Mouse (Mus musculus): ENCODE data around the gene Aes.
A peak's percentile ranks its signal among the peaks of the same experiment; 100 is the strongest.

Aes gene

GRCm38 (mm10) chr10:81559163-81559626 is at the start of gene Aes:
Gene Aes (plus strand): TSS chr10:81559488.
- peak; percentile 84 to 89 for DNase-seq

- DNase-seq: peak; percentile 38 to 60
Observed at GRCm38 (mm10) chr10:81510246-81510810, 49.0 kb upstream of the Aes start.

GRCm38 (mm10) chr10:81513798-81514197 is 45.5 kb upstream of the Aes start:
- DNase-seq: no peak

GRCm38 (mm10) chr10:81517227-81517626 is 42.1 kb upstream of the Aes start:
- peak in 1 of 2 experiments; percentile 34 for DNase-seq

GRCm38 (mm10) chr10:81518546-81518945 is 40.7 kb upstream of the Aes start:
- DNase-seq: peak; percentile 61 to 74

GRCm38 (mm10) chr10:81519227-81519977 is 39.9 kb upstream of the Aes start:
- peak in 1 of 2 experiments; percentile 55 for DNase-seq

- no peak for DNase-seq
Observed at GRCm38 (mm10) chr10:81519978-81520365, 39.3 kb upstream of the Aes start.

GRCm38 (mm10) chr10:81523142-81523541 is 36.1 kb upstream of the Aes start:
- no peak for DNase-seq

GRCm38 (mm10) chr10:81523570-81523969 is 35.7 kb upstream of the Aes start:
- DNase-seq: peak; percentile 23 to 25

- peak; percentile 49 to 64 for DNase-seq
Observed at GRCm38 (mm10) chr10:81524051-81524605, 35.2 kb upstream of the Aes start, which contains the start of gene Gna15. Gene Gna15 (minus strand): TSS chr10:81524225.

GRCm38 (mm10) chr10:81525017-81525694 is 34.1 kb upstream of the Aes start:
- peak; percentile 47 to 73 for DNase-seq

- peak; percentile 80 to 86 for DNase-seq
Observed at GRCm38 (mm10) chr10:81526779-81527178, 32.5 kb upstream of the Aes start.

- DNase-seq: no peak
Observed at GRCm38 (mm10) chr10:81534826-81535225, 24.5 kb upstream of the Aes start.

- no peak for DNase-seq
Observed at GRCm38 (mm10) chr10:81536734-81537133, 22.6 kb upstream of the Aes start.

GRCm38 (mm10) chr10:81537429-81537828 is 21.9 kb upstream of the Aes start:
- no peak for DNase-seq

- DNase-seq: no peak
Observed at GRCm38 (mm10) chr10:81538321-81539048, 20.8 kb upstream of the Aes start.

- DNase-seq: no peak
Observed at GRCm38 (mm10) chr10:81541363-81541762, 17.9 kb upstream of the Aes start.

- DNase-seq: peak; percentile 71 to 73
Observed at GRCm38 (mm10) chr10:81541803-81542202, 17.5 kb upstream of the Aes start.

- DNase-seq: no peak
Observed at GRCm38 (mm10) chr10:81542727-81543460, 16.4 kb upstream of the Aes start.

- no peak for DNase-seq
Observed at GRCm38 (mm10) chr10:81543633-81544032, 15.7 kb upstream of the Aes start.

- peak in 1 of 2 experiments; percentile 32 for DNase-seq
Observed at GRCm38 (mm10) chr10:81544296-81545160, 14.8 kb upstream of the Aes start.
